Mouse (Mus musculus): ENCODE measurements at regions not wholly inside any gene's neighbourhood (a gene's known extent, or its start where the extent isn't known, plus 50 kb on each side); places are given as distances from the start of the nearest gene placed in this dataset.

- 33% methylated on average over 8 of the region's 8 CpGs for WGBS
- Histone ChIP-seq H3K4me3 (no peak overlapping the region), H3K27me3 (ENCODE audit: insufficient read depth, poor library complexity, severe bottlenecking) (peaks cover 22% of the 10 kb centered on the region)
Observed at GRCm38 (mm10) chr9:102406017-102406416, 51.5 kb upstream of the Ephb1 start.

More at GRCm38 (mm10) chr9:102406017-102406416, 51.5 kb upstream of the Ephb1 start:
- DNase-seq (ENCODE audit: low spot score), result no peak
- no peaks in the 10 kb centered on the region for H3K36me3 ChIP-seq
- peaks cover 13% of the 10 kb centered on the region for H3K4me1 ChIP-seq (replicated peaks)
- no peak overlapping the region for H3K27ac ChIP-seq
- no peaks in the 10 kb centered on the region for H3K9me3 ChIP-seq
